Mouse (Mus musculus) embryo, embryonic 11 days (tissue): Measurements from ENCODE around the gene Cacna1i.
A peak's percentile ranks its signal among the peaks of the same experiment; 100 is the strongest.

ENCODE experiments used
- DNase-seq: peaks from one replicate; pipeline ENCODE4 v3.0.0-alpha.2; 2015

The Cacna1i gene

GRCm38 (mm10) chr15:80277107-80277506 lies 9.9 kb upstream of the Cacna1i start:
- DNase-seq = no peak

- peak; percentile 82 for DNase-seq
Measured at GRCm38 (mm10) chr15:80277625-80278024, 9.4 kb upstream of the Cacna1i start.

- DNase-seq = no peak
Measured at GRCm38 (mm10) chr15:80278121-80278759, 8.8 kb upstream of the Cacna1i start.

- DNase-seq = no peak
Measured at GRCm38 (mm10) chr15:80279053-80279452, 8.0 kb upstream of the Cacna1i start.

- peak; percentile 53 for DNase-seq
Measured at GRCm38 (mm10) chr15:80280646-80281045, 6.4 kb upstream of the Cacna1i start.

GRCm38 (mm10) chr15:80288036-80288435 lies 998 bp downstream of the Cacna1i start:
- DNase-seq = peak; percentile 26

GRCm38 (mm10) chr15:80289436-80289835 lies 2.4 kb downstream of the Cacna1i start:
- peak; percentile 85 for DNase-seq

GRCm38 (mm10) chr15:80297146-80297545 lies 10.1 kb downstream of the Cacna1i start:
- no peak for DNase-seq

- no peak for DNase-seq
Measured at GRCm38 (mm10) chr15:80303779-80304178, 16.7 kb downstream of the Cacna1i start.

- DNase-seq = no peak
Measured at GRCm38 (mm10) chr15:80304188-80304587, 17.1 kb downstream of the Cacna1i start.

- DNase-seq = peak; percentile 32
Measured at GRCm38 (mm10) chr15:80306146-80306545, 19.1 kb downstream of the Cacna1i start.

- DNase-seq = peak; percentile 24
Measured at GRCm38 (mm10) chr15:80314731-80315130, 27.7 kb downstream of the Cacna1i start.

GRCm38 (mm10) chr15:80316966-80317634 lies 30.1 kb downstream of the Cacna1i start:
- no peak for DNase-seq

- no peak for DNase-seq
Measured at GRCm38 (mm10) chr15:80317841-80318530, 30.9 kb downstream of the Cacna1i start.

- peak; percentile 54 for DNase-seq
Measured at GRCm38 (mm10) chr15:80318543-80319255, 31.7 kb downstream of the Cacna1i start.

GRCm38 (mm10) chr15:80319315-80319714 lies 32.3 kb downstream of the Cacna1i start:
- DNase-seq = no peak

- DNase-seq = no peak
Measured at GRCm38 (mm10) chr15:80319921-80320320, 32.9 kb downstream of the Cacna1i start.

- peak; percentile 35 for DNase-seq
Measured at GRCm38 (mm10) chr15:80325207-80325606, 38.2 kb downstream of the Cacna1i start.

- no peak for DNase-seq
Measured at GRCm38 (mm10) chr15:80325756-80326155, 38.7 kb downstream of the Cacna1i start.

GRCm38 (mm10) chr15:80326947-80327346 lies 39.9 kb downstream of the Cacna1i start:
- DNase-seq = no peak

- no peak for DNase-seq
Measured at GRCm38 (mm10) chr15:80327743-80328540, 40.9 kb downstream of the Cacna1i start.

- no peak for DNase-seq
Measured at GRCm38 (mm10) chr15:80330276-80330675, 43.2 kb downstream of the Cacna1i start.
